Mouse (Mus musculus): ENCODE data around the gene Bmpr2. TPM values are rescaled to one million over a fixed set of nuclear protein-coding genes. Genes with fewer than 3 reads are reported as not detected.

Gene Bmpr2
- polyA plus RNA-seq, 1 experiment from 2014 or later = 5.2 TPM

GRCm38 (mm10) chr1:59868041-59868440 is 104.8 kb downstream of the Bmpr2 start:
- ATAC-seq (replicated peaks; ENCODE audit: low FRiP score) (no peak), DNase-seq (ENCODE audit: low spot score) (no peak)
- Histone ChIP-seq H3K9me3 (ENCODE audit: control insufficient read depth, low read length) (no peaks in the 10 kb centered on the region), H3K4me1 (replicated peaks; ENCODE audit: control insufficient read depth, insufficient read depth, low read length) (no peaks in the 10 kb centered on the region), H3K27ac (ENCODE audit: low read depth, low read length) (no peak overlapping the region), H3K4me3 (ENCODE audit: low read depth, low read length) (no peak overlapping the region), H3K36me3 (ENCODE audit: control insufficient read depth, insufficient read depth, low read length) (peaks cover 17% of the 10 kb centered on the region), H3K4me2 (no peak overlapping the region), H3K27me3 (replicated peaks; ENCODE audit: control insufficient read depth, insufficient read depth, low read length) (no peaks in the 10 kb centered on the region), H3K9ac (ENCODE audit: low read depth, low read length) (no peak overlapping the region)
- WGBS = 90% methylated on average over 5 of the region's 5 CpGs

- no peak for DNase-seq (ENCODE audit: low spot score)
- Histone ChIP-seq H3K4me2 (no peak overlapping the region), H3K9ac (ENCODE audit: low read depth, low read length) (no peak overlapping the region), H3K36me3 (ENCODE audit: control insufficient read depth, insufficient read depth, low read length) (0 out of 2 replicates have a peak, but pooled peaks cover 3% of the 10 kb centered on the region), H3K4me1 (replicated peaks; ENCODE audit: control insufficient read depth, insufficient read depth, low read length) (no peaks in the 10 kb centered on the region), H3K27me3 (replicated peaks; ENCODE audit: control insufficient read depth, insufficient read depth, low read length) (no peaks in the 10 kb centered on the region), H3K9me3 (ENCODE audit: control insufficient read depth, low read length) (no peaks in the 10 kb centered on the region), H3K27ac (ENCODE audit: low read depth, low read length) (no peak overlapping the region), H3K4me3 (ENCODE audit: low read depth, low read length) (no peak overlapping the region)
- WGBS = 86% methylated on average over 3 of the region's 3 CpGs
- ATAC-seq (replicated peaks; ENCODE audit: low FRiP score) = no peak
Measured at GRCm38 (mm10) chr1:59874023-59874422, 110.8 kb downstream of the Bmpr2 start.

- H3K4me1 ChIP-seq (replicated peaks; ENCODE audit: control insufficient read depth, insufficient read depth, low read length) = no peaks in the 10 kb centered on the region; the same call in 1 of the 2 replicates
- no peaks in the 10 kb centered on the region for H3K36me3 ChIP-seq (ENCODE audit: control insufficient read depth, insufficient read depth, low read length)
- DNase-seq (ENCODE audit: low spot score) (no peak), ATAC-seq (replicated peaks; ENCODE audit: low FRiP score) (no peak)
- H3K27ac ChIP-seq (ENCODE audit: low read depth, low read length) = no peak overlapping the region
- no peaks in the 10 kb centered on the region for H3K9me3 ChIP-seq (ENCODE audit: control insufficient read depth, low read length)
- H3K27me3 ChIP-seq (replicated peaks; ENCODE audit: control insufficient read depth, insufficient read depth, low read length) = no peaks in the 10 kb centered on the region
- WGBS = 82% methylated on average over 7 of the region's 7 CpGs
- H3K9ac ChIP-seq (ENCODE audit: low read depth, low read length) = no peak overlapping the region
- H3K4me2 ChIP-seq = no peak overlapping the region
- H3K4me3 ChIP-seq (ENCODE audit: low read depth, low read length) = no peak overlapping the region
Measured at GRCm38 (mm10) chr1:59878098-59878497, 114.9 kb downstream of the Bmpr2 start.

GRCm38 (mm10) chr1:59883349-59884134 is 120.3 kb downstream of the Bmpr2 start:
- Histone ChIP-seq H3K27ac (ENCODE audit: low read depth, low read length) (no peak overlapping the region), H3K4me1 (replicated peaks; ENCODE audit: control insufficient read depth, insufficient read depth, low read length) (no peaks in the 10 kb centered on the region; the same call in 1 of the 2 replicates), H3K4me2 (no peak overlapping the region), H3K4me3 (ENCODE audit: low read depth, low read length) (no peak overlapping the region), H3K27me3 (replicated peaks; ENCODE audit: control insufficient read depth, insufficient read depth, low read length) (no peaks in the 10 kb centered on the region), H3K9ac (ENCODE audit: low read depth, low read length) (no peak overlapping the region), H3K36me3 (ENCODE audit: control insufficient read depth, insufficient read depth, low read length) (no peaks in the 10 kb centered on the region), H3K9me3 (ENCODE audit: control insufficient read depth, low read length) (no peaks in the 10 kb centered on the region)
- 31% methylated on average over 3 of the region's 3 CpGs for WGBS
- no peak for ATAC-seq (replicated peaks; ENCODE audit: low FRiP score)
- peak; percentile 51 for DNase-seq (ENCODE audit: low spot score)

- H3K4me3 ChIP-seq (ENCODE audit: low read depth, low read length) = no peak overlapping the region
- ATAC-seq (replicated peaks; ENCODE audit: low FRiP score) (no peak), DNase-seq (ENCODE audit: low spot score) (no peak)
- 73% methylated on average over 4 of the region's 4 CpGs for WGBS
- H3K4me2 ChIP-seq = no peak overlapping the region
- no peak overlapping the region for H3K9ac ChIP-seq (ENCODE audit: low read depth, low read length)
- H3K27ac ChIP-seq (ENCODE audit: low read depth, low read length) = no peak overlapping the region
- H3K36me3 ChIP-seq (ENCODE audit: control insufficient read depth, insufficient read depth, low read length) = no peaks in the 10 kb centered on the region
- no peaks in the 10 kb centered on the region for H3K27me3 ChIP-seq (replicated peaks; ENCODE audit: control insufficient read depth, insufficient read depth, low read length)
- no peaks in the 10 kb centered on the region for H3K4me1 ChIP-seq (replicated peaks; ENCODE audit: control insufficient read depth, insufficient read depth, low read length)
- no peaks in the 10 kb centered on the region for H3K9me3 ChIP-seq (ENCODE audit: control insufficient read depth, low read length)
Measured at GRCm38 (mm10) chr1:59886899-59887298, 123.7 kb downstream of the Bmpr2 start.

GRCm38 (mm10) chr1:59888018-59888417 is 124.8 kb downstream of the Bmpr2 start:
- H3K36me3 ChIP-seq (ENCODE audit: control insufficient read depth, insufficient read depth, low read length) = no peaks in the 10 kb centered on the region
- no peaks in the 10 kb centered on the region for H3K27me3 ChIP-seq (replicated peaks; ENCODE audit: control insufficient read depth, insufficient read depth, low read length)
- no peaks in the 10 kb centered on the region for H3K9me3 ChIP-seq (ENCODE audit: control insufficient read depth, low read length)
- no peak overlapping the region for H3K4me3 ChIP-seq (ENCODE audit: low read depth, low read length)
- no peak overlapping the region for H3K4me2 ChIP-seq
- ATAC-seq (replicated peaks; ENCODE audit: low FRiP score) (no peak), DNase-seq (ENCODE audit: low spot score) (no peak)
- H3K27ac ChIP-seq (ENCODE audit: low read depth, low read length) = no peak overlapping the region
- no peak overlapping the region for H3K9ac ChIP-seq (ENCODE audit: low read depth, low read length)
- peaks cover under 1% of the 10 kb centered on the region; the same call in 1 of the 2 replicates for H3K4me1 ChIP-seq (replicated peaks; ENCODE audit: control insufficient read depth, insufficient read depth, low read length)

GRCm38 (mm10) chr1:59891185-59891584 is 128.0 kb downstream of the Bmpr2 start:
- Histone ChIP-seq H3K27ac (ENCODE audit: low read depth, low read length) (no peak overlapping the region), H3K27me3 (replicated peaks; ENCODE audit: control insufficient read depth, insufficient read depth, low read length) (no peaks in the 10 kb centered on the region), H3K9ac (ENCODE audit: low read depth, low read length) (no peak overlapping the region), H3K4me2 (no peak overlapping the region), H3K4me1 (replicated peaks; ENCODE audit: control insufficient read depth, insufficient read depth, low read length) (peaks cover 22% of the 10 kb centered on the region), H3K9me3 (ENCODE audit: control insufficient read depth, low read length) (no peaks in the 10 kb centered on the region), H3K4me3 (ENCODE audit: low read depth, low read length) (no peak overlapping the region), H3K36me3 (ENCODE audit: control insufficient read depth, insufficient read depth, low read length) (no peaks in the 10 kb centered on the region)
- ATAC-seq (replicated peaks; ENCODE audit: low FRiP score) (no peak), DNase-seq (ENCODE audit: low spot score) (no peak)
- 74% methylated on average over 4 of the region's 4 CpGs for WGBS

- no peaks in the 10 kb centered on the region for H3K36me3 ChIP-seq (ENCODE audit: control insufficient read depth, insufficient read depth, low read length)
- DNase-seq (ENCODE audit: low spot score) = no peak
- WGBS = 81% methylated on average over 8 of the region's 8 CpGs
- H3K4me1 ChIP-seq (replicated peaks; ENCODE audit: control insufficient read depth, insufficient read depth, low read length) = peaks cover 22% of the 10 kb centered on the region
- ATAC-seq (replicated peaks; ENCODE audit: low FRiP score) = no peak
- H3K4me3 ChIP-seq (ENCODE audit: low read depth, low read length) = no peak overlapping the region
- no peaks in the 10 kb centered on the region for H3K9me3 ChIP-seq (ENCODE audit: control insufficient read depth, low read length)
- H3K4me2 ChIP-seq = no peak overlapping the region
- H3K27ac ChIP-seq (ENCODE audit: low read depth, low read length) = no peak overlapping the region
- no peak overlapping the region for H3K9ac ChIP-seq (ENCODE audit: low read depth, low read length)
- H3K27me3 ChIP-seq (replicated peaks; ENCODE audit: control insufficient read depth, insufficient read depth, low read length) = no peaks in the 10 kb centered on the region
Measured at GRCm38 (mm10) chr1:59892777-59893176, 129.6 kb downstream of the Bmpr2 start.

- ATAC-seq (replicated peaks; ENCODE audit: low FRiP score) = peak; percentile 82
- H3K27ac ChIP-seq (ENCODE audit: low read depth, low read length) = peak overlapping the region; percentile 73
- H3K4me3 ChIP-seq (ENCODE audit: low read depth, low read length) = no peak overlapping the region
- DNase-seq (ENCODE audit: low spot score) = no peak
- peak overlapping the region; percentile 30 for H3K4me2 ChIP-seq
- no peaks in the 10 kb centered on the region for H3K9me3 ChIP-seq (ENCODE audit: control insufficient read depth, low read length)
- no peaks in the 10 kb centered on the region for H3K36me3 ChIP-seq (ENCODE audit: control insufficient read depth, insufficient read depth, low read length)
- H3K27me3 ChIP-seq (replicated peaks; ENCODE audit: control insufficient read depth, insufficient read depth, low read length) = no peaks in the 10 kb centered on the region
- peaks cover 22% of the 10 kb centered on the region for H3K4me1 ChIP-seq (replicated peaks; ENCODE audit: control insufficient read depth, insufficient read depth, low read length)
- WGBS = 46% methylated on average over 4 of the region's 4 CpGs
- H3K9ac ChIP-seq (ENCODE audit: low read depth, low read length) = no peak overlapping the region
Measured at GRCm38 (mm10) chr1:59894025-59894424, 130.8 kb downstream of the Bmpr2 start.
